Mouse (Mus musculus): ENCODE data around the gene BC052040. TPM values are rescaled to one million over a fixed set of nuclear protein-coding genes. Genes with fewer than 3 reads are reported as not detected.

BC052040 gene
- total and polyA plus RNA-seq, 3 experiments: 9.8 to 64.0 (median 11.0) TPM

- Histone ChIP-seq H3K27me3 (ENCODE audit: insufficient read depth, low read length) (no peaks in the 10 kb centered on the region), H3K36me3 (replicated peaks) (peaks cover 21% of the 10 kb centered on the region), H3K4me3 (ENCODE audit: low read depth, low read length) (no peak overlapping the region), H3K9me3 (replicated peaks) (no peaks in the 10 kb centered on the region), H3K4me1 (ENCODE audit: insufficient read depth, low read depth, low read length) (no peaks in the 10 kb centered on the region)
- TF ChIP-seq GATA2 (IDR thresholded peaks at IDR 0.05; ENCODE audit: borderline replicate concordance, low read depth, low read length): no peak
- TF ChIP-seq TAL1 (conservative IDR thresholded peaks at IDR 0.05; ENCODE audit: low read depth, low read length): no peak
- DNase-seq (ENCODE audit: low spot score) (no peak), ATAC-seq (ENCODE audit: extremely low read depth, insufficient number of reproducible peaks, low FRiP score, poor library complexity, severe bottlenecking) (no peak)
These were observed 199.1 kb downstream of the BC052040 start for GRCm38 (mm10) chr2:115780546-115781011.

GRCm38 (mm10) chr2:115785687-115786086 is 204.2 kb downstream of the BC052040 start:
- no peak for TF ChIP-seq POLR2AphosphoS5 (IDR thresholded peaks at IDR 0.05; ENCODE audit: insufficient replicate concordance, low read depth, low read length)
- no peak for TF ChIP-seq GATA1 (IDR thresholded peaks at IDR 0.05; ENCODE audit: borderline replicate concordance, low read length)
- TF ChIP-seq GATA2 (IDR thresholded peaks at IDR 0.05; ENCODE audit: borderline replicate concordance, low read depth, low read length): no peak
- DNase-seq (ENCODE audit: low spot score): no peak

GRCm38 (mm10) chr2:115798839-115799238 is 217.3 kb downstream of the BC052040 start:
- no peak for ATAC-seq (ENCODE audit: extremely low read depth, insufficient number of reproducible peaks, low FRiP score, poor library complexity, severe bottlenecking)
- no peak for DNase-seq (ENCODE audit: low spot score)
- Histone ChIP-seq H3K4me3 (ENCODE audit: low read depth, low read length) (no peak overlapping the region), H3K27me3 (ENCODE audit: insufficient read depth, low read length) (no peaks in the 10 kb centered on the region), H3K4me1 (ENCODE audit: insufficient read depth, low read depth, low read length) (no peaks in the 10 kb centered on the region), H3K36me3 (replicated peaks) (no peaks in the 10 kb centered on the region), H3K9me3 (replicated peaks) (0 out of 2 replicates have a peak, but pooled peaks cover 2% of the 10 kb centered on the region)
- no peak for TF ChIP-seq CTCF (IDR thresholded peaks at IDR 0.05; ENCODE audit: low read depth, low read length)
- no peak for TF ChIP-seq GATA2 (IDR thresholded peaks at IDR 0.05; ENCODE audit: borderline replicate concordance, low read depth, low read length)
- TF ChIP-seq POLR2AphosphoS5 (IDR thresholded peaks at IDR 0.05; ENCODE audit: insufficient replicate concordance, low read depth, low read length): no peak
- no peak for TF ChIP-seq TAL1 (conservative IDR thresholded peaks at IDR 0.05; ENCODE audit: low read depth, low read length)
- TF ChIP-seq GATA1 (IDR thresholded peaks at IDR 0.05; ENCODE audit: borderline replicate concordance, low read length): no peak

More at GRCm38 (mm10) chr2:115785687-115786086, 204.2 kb downstream of the BC052040 start:
- Histone ChIP-seq H3K4me3 (ENCODE audit: low read depth, low read length) (no peak overlapping the region), H3K27me3 (ENCODE audit: insufficient read depth, low read length) (peaks cover 4% of the 10 kb centered on the region; the same call in 1 of the 2 replicates), H3K4me1 (ENCODE audit: insufficient read depth, low read depth, low read length) (no peaks in the 10 kb centered on the region), H3K9me3 (replicated peaks) (no peaks in the 10 kb centered on the region), H3K36me3 (replicated peaks) (no peaks in the 10 kb centered on the region)
- ATAC-seq (ENCODE audit: extremely low read depth, insufficient number of reproducible peaks, low FRiP score, poor library complexity, severe bottlenecking): no peak

- no peak for TF ChIP-seq GATA1 (IDR thresholded peaks at IDR 0.05; ENCODE audit: borderline replicate concordance, low read length)
- no peak for TF ChIP-seq TAL1 (conservative IDR thresholded peaks at IDR 0.05; ENCODE audit: low read depth, low read length)
- TF ChIP-seq GATA2 (IDR thresholded peaks at IDR 0.05; ENCODE audit: borderline replicate concordance, low read depth, low read length): no peak
- no peak for TF ChIP-seq CTCF (IDR thresholded peaks at IDR 0.05; ENCODE audit: low read depth, low read length)
- TF ChIP-seq POLR2AphosphoS5 (IDR thresholded peaks at IDR 0.05; ENCODE audit: insufficient replicate concordance, low read depth, low read length): no peak
These were observed 226.9 kb downstream of the BC052040 start for GRCm38 (mm10) chr2:115808376-115808775.

GRCm38 (mm10) chr2:115813316-115813715 is 231.8 kb downstream of the BC052040 start:
- Histone ChIP-seq H3K4me1 (ENCODE audit: insufficient read depth, low read depth, low read length) (no peaks in the 10 kb centered on the region), H3K4me3 (ENCODE audit: low read depth, low read length) (no peak overlapping the region), H3K9me3 (replicated peaks) (no peaks in the 10 kb centered on the region), H3K36me3 (replicated peaks) (no peaks in the 10 kb centered on the region), H3K27me3 (ENCODE audit: insufficient read depth, low read length) (no peaks in the 10 kb centered on the region)
- ATAC-seq (ENCODE audit: extremely low read depth, insufficient number of reproducible peaks, low FRiP score, poor library complexity, severe bottlenecking) (no peak), DNase-seq (ENCODE audit: low spot score) (no peak)
- TF ChIP-seq CTCF (IDR thresholded peaks at IDR 0.05; ENCODE audit: low read depth, low read length) (no peak), GATA2 (IDR thresholded peaks at IDR 0.05; ENCODE audit: borderline replicate concordance, low read depth, low read length) (no peak), POLR2AphosphoS5 (IDR thresholded peaks at IDR 0.05; ENCODE audit: insufficient replicate concordance, low read depth, low read length) (no peak), GATA1 (IDR thresholded peaks at IDR 0.05; ENCODE audit: borderline replicate concordance, low read length) (no peak), TAL1 (conservative IDR thresholded peaks at IDR 0.05; ENCODE audit: low read depth, low read length) (no peak)

More at GRCm38 (mm10) chr2:115808376-115808775, 226.9 kb downstream of the BC052040 start:
- Histone ChIP-seq H3K4me1 (ENCODE audit: insufficient read depth, low read depth, low read length) (no peaks in the 10 kb centered on the region), H3K4me3 (ENCODE audit: low read depth, low read length) (no peak overlapping the region), H3K27me3 (ENCODE audit: insufficient read depth, low read length) (no peaks in the 10 kb centered on the region), H3K36me3 (replicated peaks) (no peaks in the 10 kb centered on the region), H3K9me3 (replicated peaks) (no peaks in the 10 kb centered on the region)
- no peak for ATAC-seq (ENCODE audit: extremely low read depth, insufficient number of reproducible peaks, low FRiP score, poor library complexity, severe bottlenecking)
- no peak for DNase-seq (ENCODE audit: low spot score)

- no peak for ATAC-seq (ENCODE audit: extremely low read depth, insufficient number of reproducible peaks, low FRiP score, poor library complexity, severe bottlenecking)
- H3K4me3 ChIP-seq (ENCODE audit: low read depth, low read length): no peak overlapping the region
- no peak for DNase-seq (ENCODE audit: low spot score)
- H3K27me3 ChIP-seq (ENCODE audit: insufficient read depth, low read length): no peaks in the 10 kb centered on the region
- no peaks in the 10 kb centered on the region for H3K36me3 ChIP-seq (replicated peaks)
- TF ChIP-seq TAL1 (conservative IDR thresholded peaks at IDR 0.05; ENCODE audit: low read depth, low read length) (no peak), CTCF (IDR thresholded peaks at IDR 0.05; ENCODE audit: low read depth, low read length) (no peak), POLR2AphosphoS5 (IDR thresholded peaks at IDR 0.05; ENCODE audit: insufficient replicate concordance, low read depth, low read length) (no peak), GATA2 (IDR thresholded peaks at IDR 0.05; ENCODE audit: borderline replicate concordance, low read depth, low read length) (no peak), GATA1 (IDR thresholded peaks at IDR 0.05; ENCODE audit: borderline replicate concordance, low read length) (no peak)
- H3K4me1 ChIP-seq (ENCODE audit: insufficient read depth, low read depth, low read length): no peaks in the 10 kb centered on the region
- no peaks in the 10 kb centered on the region for H3K9me3 ChIP-seq (replicated peaks)
These were observed 232.2 kb downstream of the BC052040 start for GRCm38 (mm10) chr2:115813721-115814120.

Measured in G1E (cell line).